Mouse (Mus musculus): ENCODE results near the gene Zfp217. TPM values are rescaled to one million over a fixed set of nuclear protein-coding genes. Genes with fewer than 3 reads are reported as not detected.

Gene Zfp217
- polyA plus RNA-seq, 1 experiment from 2014 or later = 4.0 TPM

DNA sequence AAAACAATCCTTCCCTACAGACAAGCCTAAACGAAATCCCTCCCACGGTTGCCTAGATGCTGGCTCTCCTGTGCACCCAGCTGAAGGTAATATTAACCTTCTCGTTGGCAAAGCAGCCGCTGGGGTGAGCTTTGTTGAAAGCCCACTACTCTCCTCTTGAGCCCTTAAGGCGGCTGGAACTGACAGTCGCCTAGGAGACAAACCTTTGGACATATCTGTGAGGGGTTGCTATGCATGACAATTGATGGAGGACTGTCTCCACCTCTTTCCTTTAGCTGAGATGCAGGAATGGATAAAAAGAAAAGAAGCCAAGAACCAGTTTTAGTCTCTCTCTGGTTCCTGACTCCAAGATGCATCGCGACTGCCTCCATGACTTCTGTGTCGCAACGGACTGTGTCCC is 17.7 kb upstream of the Zfp217 start:
- H3K9ac ChIP-seq (ENCODE audit: low read depth, low read length) = no peak overlapping the region
- H3K9me3 ChIP-seq (replicated peaks; ENCODE audit: low read length) = no peaks in the 10 kb centered on the region
- ATAC-seq (replicated peaks; ENCODE audit: low FRiP score, low read depth) (no peak), DNase-seq (ENCODE audit: low spot score) (no peak)
- no peak for TF ChIP-seq CTCF (IDR thresholded peaks at IDR 0.05; ENCODE audit: low read depth)
- WGBS = 79% methylated on average over 10 of the region's 10 CpGs
- no peak overlapping the region for H3K27ac ChIP-seq
- H3K4me3 ChIP-seq (replicated peaks; ENCODE audit: low read depth, low read length) = no peak overlapping the region
- no peak overlapping the region for H3K4me2 ChIP-seq (ENCODE audit: low read length)
- H3K4me1 ChIP-seq (replicated peaks; ENCODE audit: insufficient read depth, low read length) = no peaks in the 10 kb centered on the region
- H3K27me3 ChIP-seq (ENCODE audit: insufficient read depth, low read length) = no peaks in the 10 kb centered on the region
- no peaks in the 10 kb centered on the region for H3K36me3 ChIP-seq (ENCODE audit: insufficient read depth, low read length)

DNA sequence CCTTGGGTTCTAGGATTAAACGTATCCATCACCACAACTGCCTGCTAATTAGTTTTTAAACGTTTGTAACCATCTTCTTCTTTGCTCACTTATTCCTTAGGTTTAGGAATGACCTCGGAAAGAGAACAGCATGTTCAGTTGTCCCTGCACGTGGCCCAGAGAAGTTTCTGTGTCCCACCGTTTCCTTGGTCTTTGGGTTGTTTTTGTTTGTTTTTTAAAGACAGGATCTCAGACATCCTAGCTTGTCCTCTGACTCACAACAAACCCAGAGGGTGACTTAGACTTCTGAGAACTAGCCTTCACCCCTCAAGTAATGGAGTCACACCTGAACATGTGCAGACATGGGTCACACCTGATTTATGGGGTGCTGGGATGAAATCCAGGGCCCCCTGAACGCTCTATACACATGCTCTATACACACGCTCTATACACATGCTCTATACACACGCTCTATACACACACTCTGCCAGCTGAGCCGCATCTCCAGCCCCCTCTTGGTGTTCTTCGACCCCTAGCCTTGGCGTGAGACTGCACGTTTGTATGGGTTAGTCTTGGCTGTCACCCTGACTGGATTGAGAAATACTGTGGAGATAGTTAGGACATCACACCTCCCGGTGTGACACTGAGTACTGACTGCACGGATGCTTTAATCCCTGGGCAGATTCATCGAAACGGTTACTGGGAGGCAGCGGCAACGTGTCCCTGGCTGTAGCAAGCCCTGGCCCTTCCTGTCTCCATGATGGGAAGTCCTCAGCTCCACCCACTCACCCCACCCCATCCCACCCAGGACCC is 16.0 kb upstream of the Zfp217 start:
- TF ChIP-seq CTCF (IDR thresholded peaks at IDR 0.05; ENCODE audit: low read depth) = no peak
- DNase-seq (ENCODE audit: low spot score) (no peak), ATAC-seq (replicated peaks; ENCODE audit: low FRiP score, low read depth) (no peak)
- no peak overlapping the region for H3K4me2 ChIP-seq (ENCODE audit: low read length)
- no peak overlapping the region for H3K9ac ChIP-seq (ENCODE audit: low read depth, low read length)
- H3K9me3 ChIP-seq (replicated peaks; ENCODE audit: low read length) = no peaks in the 10 kb centered on the region
- WGBS = 75% methylated on average over 18 of the region's 18 CpGs
- H3K27ac ChIP-seq = no peak overlapping the region
- H3K27me3 ChIP-seq (ENCODE audit: insufficient read depth, low read length) = no peaks in the 10 kb centered on the region
- H3K36me3 ChIP-seq (ENCODE audit: insufficient read depth, low read length) = no peaks in the 10 kb centered on the region
- no peak overlapping the region for H3K4me3 ChIP-seq (replicated peaks; ENCODE audit: low read depth, low read length)
- H3K4me1 ChIP-seq (replicated peaks; ENCODE audit: insufficient read depth, low read length) = no peaks in the 10 kb centered on the region

DNA sequence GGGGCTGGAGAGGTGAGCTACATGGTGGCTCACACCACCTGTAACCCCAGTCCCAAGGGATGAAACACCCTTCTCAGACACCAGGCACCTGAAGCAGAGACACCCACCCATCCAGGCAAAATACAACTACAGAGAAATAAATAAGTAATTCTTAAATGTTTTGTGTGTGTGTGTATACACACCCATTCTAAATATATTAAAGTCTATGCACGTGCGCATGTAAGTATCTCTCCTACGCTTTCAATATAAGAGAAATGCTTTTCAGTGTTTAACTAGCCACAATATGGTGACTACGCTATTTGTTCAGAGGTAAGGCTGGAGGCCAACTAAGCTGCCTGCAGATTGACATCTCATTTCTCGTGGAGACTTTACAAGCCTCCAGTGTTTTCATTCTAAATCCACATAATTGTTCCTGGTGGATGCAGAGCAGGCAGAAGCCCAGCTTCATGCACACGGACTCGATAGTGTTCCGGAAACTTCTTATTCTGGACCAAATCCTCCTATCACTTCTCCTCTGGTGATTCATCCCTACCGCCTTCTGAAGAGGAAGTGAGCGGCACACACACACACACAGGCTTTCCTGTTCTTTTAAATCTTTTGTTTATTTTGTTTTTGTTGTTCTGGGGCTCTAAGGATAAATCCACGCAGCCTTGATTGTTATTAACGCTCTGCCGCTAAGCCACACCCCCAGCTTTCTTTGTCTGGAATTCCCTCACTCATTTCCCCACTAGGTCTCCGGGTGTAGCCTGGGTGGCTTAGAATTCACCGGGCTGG is 12.1 kb upstream of the Zfp217 start:
- H3K9ac ChIP-seq (ENCODE audit: low read depth, low read length) = no peak overlapping the region
- 45% methylated on average over 15 of the region's 15 CpGs for WGBS
- 0 out of 2 replicates have a peak, but pooled peaks cover 4% of the 10 kb centered on the region for H3K4me1 ChIP-seq (replicated peaks; ENCODE audit: insufficient read depth, low read length)
- 0 out of 2 replicates have a peak overlapping the region, but pooled peaks have one; percentile 11 for H3K27ac ChIP-seq
- DNase-seq (ENCODE audit: low spot score) (peak; percentile 61), ATAC-seq (replicated peaks; ENCODE audit: low FRiP score, low read depth) (no peak)
- no peaks in the 10 kb centered on the region for H3K9me3 ChIP-seq (replicated peaks; ENCODE audit: low read length)
- no peaks in the 10 kb centered on the region for H3K36me3 ChIP-seq (ENCODE audit: insufficient read depth, low read length)
- H3K4me2 ChIP-seq (ENCODE audit: low read length) = peak overlapping the region; percentile 34
- no peak for TF ChIP-seq CTCF (IDR thresholded peaks at IDR 0.05; ENCODE audit: low read depth)
- H3K27me3 ChIP-seq (ENCODE audit: insufficient read depth, low read length) = no peaks in the 10 kb centered on the region
- no peak overlapping the region for H3K4me3 ChIP-seq (replicated peaks; ENCODE audit: low read depth, low read length)

DNA sequence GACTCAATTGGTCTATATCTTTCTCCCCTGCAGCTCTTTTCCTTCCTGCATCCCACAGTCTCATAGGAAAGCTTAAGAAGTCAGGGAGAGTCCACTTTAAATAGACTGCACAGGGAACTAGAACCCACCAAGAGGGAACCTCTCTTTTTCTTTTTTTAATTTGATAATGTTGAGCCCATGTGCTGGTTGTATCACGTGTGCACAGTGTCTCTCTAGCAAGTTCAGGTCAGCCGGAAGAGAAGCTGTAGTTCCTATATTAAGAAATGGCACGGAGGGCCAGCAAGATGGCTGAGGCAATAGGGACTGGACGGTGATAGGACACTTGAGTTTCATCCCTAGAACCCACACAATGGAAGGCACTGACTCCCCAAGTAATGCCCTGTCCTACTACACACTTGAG is 11.1 kb upstream of the Zfp217 start:
- H3K9ac ChIP-seq (ENCODE audit: low read depth, low read length) = no peak overlapping the region
- WGBS = 91% methylated on average over 4 of the region's 4 CpGs
- ATAC-seq (replicated peaks; ENCODE audit: low FRiP score, low read depth) (no peak), DNase-seq (ENCODE audit: low spot score) (no peak)
- no peaks in the 10 kb centered on the region for H3K9me3 ChIP-seq (replicated peaks; ENCODE audit: low read length)
- H3K4me1 ChIP-seq (replicated peaks; ENCODE audit: insufficient read depth, low read length) = 0 out of 2 replicates have a peak, but pooled peaks cover 4% of the 10 kb centered on the region
- H3K4me3 ChIP-seq (replicated peaks; ENCODE audit: low read depth, low read length) = no peak overlapping the region
- no peak overlapping the region for H3K4me2 ChIP-seq (ENCODE audit: low read length)
- no peak overlapping the region for H3K27ac ChIP-seq
- TF ChIP-seq CTCF (IDR thresholded peaks at IDR 0.05; ENCODE audit: low read depth) = no peak
- H3K36me3 ChIP-seq (ENCODE audit: insufficient read depth, low read length) = no peaks in the 10 kb centered on the region
- H3K27me3 ChIP-seq (ENCODE audit: insufficient read depth, low read length) = no peaks in the 10 kb centered on the region

DNA sequence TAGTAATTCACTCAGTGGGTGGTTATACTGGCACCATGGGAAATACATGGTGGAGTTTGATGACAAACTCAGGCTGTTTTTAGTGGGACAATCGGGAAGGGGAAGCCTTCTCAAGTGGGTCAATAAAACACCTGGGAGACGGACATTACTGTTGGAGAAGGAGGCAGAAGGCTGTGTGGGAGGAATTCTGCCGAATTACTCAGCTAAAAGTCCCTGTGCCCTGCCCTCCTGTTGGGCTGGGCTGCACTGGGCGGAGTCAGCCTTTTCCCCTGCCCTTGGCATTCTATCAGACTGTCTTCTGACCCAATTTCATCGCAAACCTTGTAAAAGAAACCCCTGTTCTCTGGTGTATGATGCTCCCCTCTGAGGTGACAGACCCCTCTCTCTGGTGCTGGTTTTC is 10.3 kb upstream of the Zfp217 start:
- TF ChIP-seq CTCF (IDR thresholded peaks at IDR 0.05; ENCODE audit: low read depth) = no peak
- WGBS = 33% methylated on average over 5 of the region's 5 CpGs
- DNase-seq (ENCODE audit: low spot score) (peak; percentile 62), ATAC-seq (replicated peaks; ENCODE audit: low FRiP score, low read depth) (no peak)
- Histone ChIP-seq H3K9ac (ENCODE audit: low read depth, low read length) (no peak overlapping the region), H3K36me3 (ENCODE audit: insufficient read depth, low read length) (no peaks in the 10 kb centered on the region), H3K9me3 (replicated peaks; ENCODE audit: low read length) (no peaks in the 10 kb centered on the region), H3K27me3 (ENCODE audit: insufficient read depth, low read length) (no peaks in the 10 kb centered on the region), H3K4me1 (replicated peaks; ENCODE audit: insufficient read depth, low read length) (peaks cover 4% of the 10 kb centered on the region; the same call in 1 of the 2 replicates), H3K4me2 (ENCODE audit: low read length) (0 out of 2 replicates have a peak overlapping the region, but pooled peaks have one; percentile 10), H3K27ac (no peak overlapping the region), H3K4me3 (replicated peaks; ENCODE audit: low read depth, low read length) (no peak overlapping the region)

All from kidney, postnatal 0 days (tissue).